In genomic region chrX:136313303-136313702, GRCm38 (mm10) we compare ENCODE assay signal across 9 mouse cellular contexts. TPM values are rescaled to one million over a fixed set of nuclear protein-coding genes. Genes with fewer than 3 reads are reported as not detected.
DNase-seq lines count a peak whose midpoint lies in the region; ATAC-seq and TF ChIP-seq lines count a peak whose summit lies in the region.
"Had no signal": no experiment of that assay in that cellular context is flagged by ENCODE, and none has a peak within 500 bp of the region (broad histone marks: within the 10 kb centered on the region; RNA-seq: fewer than 3 reads in every experiment).

No protein-coding gene starts in this region.

- no peaks in the 10 kb centered on the region for H3K36me3 ChIP-seq in forebrain, embryonic 11.5 days (ENCODE audit: control insufficient read depth, insufficient read depth, low read length)
- H3K36me3 ChIP-seq in intestine, embryonic 15.5 days, result no peaks in the 10 kb centered on the region
- H3K36me3 ChIP-seq: G1E had no signal

- 47% methylated on average over 4 of the region's 4 CpGs for WGBS in lung, adult 2 months
- 22% methylated on average over 4 of the region's 4 CpGs for WGBS in forebrain, embryonic 11.5 days
- WGBS in intestine, embryonic 15.5 days, result 36% methylated on average over 4 of the region's 4 CpGs

- DNase-seq in lung, postnatal 10 days, result peak; percentile 2
- DNase-seq in lung, adult 2 months, result no peak
- no peak for DNase-seq in forebrain, embryonic 11.5 days (ENCODE audit: low spot score)
- DNase-seq in layer of hippocampus, adult 9-11 months, result peak; percentile 28
- peak; percentile 26 to 34 for DNase-seq in right cerebral cortex, adult 2 months (ENCODE audit: low spot score in 2 of 2)
- DNase-seq in kidney, adult 18-20 months, result no peak
- DNase-seq: gastrocnemius, adult 2 months had no signal

- H3K9ac ChIP-seq in forebrain, embryonic 11.5 days (ENCODE audit: low read length), result no peak overlapping the region
- H3K9ac ChIP-seq in intestine, embryonic 15.5 days, result no peak overlapping the region

- H3K27ac ChIP-seq in forebrain, embryonic 11.5 days (ENCODE audit: low read depth, low read length), result no peak overlapping the region
- no peak overlapping the region for H3K27ac ChIP-seq in intestine, embryonic 15.5 days
- H3K27ac ChIP-seq: gastrocnemius, adult 2 months had no signal

- no peaks in the 10 kb centered on the region for H3K9me3 ChIP-seq in forebrain, embryonic 11.5 days (ENCODE audit: control insufficient read depth, low read length)
- no peaks in the 10 kb centered on the region for H3K9me3 ChIP-seq in intestine, embryonic 15.5 days
- H3K9me3 ChIP-seq: G1E had no signal

- H3K27me3 ChIP-seq in forebrain, embryonic 11.5 days (ENCODE audit: control insufficient read depth, insufficient read depth, low read length), result peaks cover 3% of the 10 kb centered on the region; the same call in 1 of the 2 replicates
- H3K27me3 ChIP-seq in intestine, embryonic 15.5 days (replicated peaks), result no peaks in the 10 kb centered on the region

- peak; percentile 46; the same call in 1 of the 2 replicates for ATAC-seq in forebrain, embryonic 11.5 days (replicated peaks; ENCODE audit: low FRiP score)
- ATAC-seq in intestine, embryonic 15.5 days, result no peak

- H3K4me2 ChIP-seq in forebrain, embryonic 11.5 days (ENCODE audit: low read depth, low read length, severe bottlenecking), result peak overlapping the region; percentile 26; the same call in 1 of the 2 replicates
- no peak overlapping the region for H3K4me2 ChIP-seq in intestine, embryonic 15.5 days (replicated peaks)

- TF ChIP-seq POLR2A in lung, adult 2 months (IDR thresholded peaks at IDR 0.05; ENCODE audit: borderline replicate concordance, extremely low read depth, low read depth, low read length), result no peak

- H3K4me3 ChIP-seq in lung, adult 2 months (replicated peaks; ENCODE audit: extremely low read depth, low read depth, low read length), result no peak overlapping the region
- no peak overlapping the region for H3K4me3 ChIP-seq in forebrain, embryonic 11.5 days (ENCODE audit: low read depth, low read length)
- H3K4me3 ChIP-seq in intestine, embryonic 15.5 days (replicated peaks), result no peak overlapping the region
- H3K4me3 ChIP-seq: gastrocnemius, adult 2 months had no signal

- no peaks in the 10 kb centered on the region for H3K4me1 ChIP-seq in lung, adult 2 months (ENCODE audit: control insufficient read depth, insufficient read depth, low read length)
- H3K4me1 ChIP-seq in forebrain, embryonic 11.5 days (replicated peaks; ENCODE audit: control insufficient read depth, insufficient read depth, low read length), result no peaks in the 10 kb centered on the region
- no peaks in the 10 kb centered on the region for H3K4me1 ChIP-seq in intestine, embryonic 15.5 days (replicated peaks)

- no peak for TF ChIP-seq CTCF in lung, adult 2 months (IDR thresholded peaks at IDR 0.05; ENCODE audit: insufficient read depth, low read length)

RNA-seq across cellular contexts. Expression of gene Bex3, which starts 43.2 kb away (rescaled TPM):
- polyA plus RNA-seq in lung, adult 2 months (2012; rRNA removed), result 37.3 and 54.9 TPM in 2 replicates
- polyA plus RNA-seq in forebrain, embryonic 11.5 days (2014; fragmentation: Nextera tagmentation; extraction: Ambion mirVana), result 662 and 667 TPM in 2 replicates
- polyA plus RNA-seq in intestine, embryonic 15.5 days (2015; fragmentation: Nextera tagmentation; extraction: Ambion mirVana), result 383 and 402 TPM in 2 replicates

Comparison
In these comparisons a context has a peak if more than half of its experiments do, and no peak if none do; other contexts are left out.
1. DNase-seq: peak in lung, postnatal 10 days (single experiment), layer of hippocampus, adult 9-11 months (single experiment) and right cerebral cortex, adult 2 months (2 of 2); none in lung, adult 2 months (single experiment), forebrain, embryonic 11.5 days (single experiment) and kidney, adult 18-20 months (single experiment).